Mouse (Mus musculus) brain, embryonic 14.5 days (tissue): ENCODE measurements at regions not wholly inside any gene's neighbourhood (a gene's known extent, or its start where the extent isn't known, plus 50 kb on each side); places are given as distances from the start of the nearest gene placed in this dataset.

Source experiments
- CTCF ChIP-seq: fragments of 200-500 bp; IDR thresholded peaks from 2 replicates; pipeline ENCODE4 v1.5.1; 2012; ENCODE audit warnings: inconsistent platforms, mild to moderate bottlenecking, moderate library complexity, borderline replicate concordance; ENCODE audit not compliant: insufficient read depth, insufficient read length; ENCODE audit errors: extremely low read depth
- POLR2A ChIP-seq: fragments of 200-500 bp; IDR thresholded peaks from 2 replicates; pipeline ENCODE4 v1.6.1; 2012; ENCODE audit warnings: mild to moderate bottlenecking, inconsistent platforms, borderline replicate concordance; ENCODE audit not compliant: poor library complexity, insufficient read depth, insufficient read length, severe bottlenecking; ENCODE audit errors: extremely low read depth

GRCm38 (mm10) chr4:131508154-131508553, 329.9 kb downstream of the Ptpru start:
- TF ChIP-seq CTCF = no peak
- no peak for TF ChIP-seq POLR2A
